In genomic region chr10:77158948-77159347, GRCm38 (mm10) we compare ENCODE assay signal across 13 mouse cellular contexts. TPM values are rescaled to one million over a fixed set of nuclear protein-coding genes. Genes with fewer than 3 reads are reported as not detected.
A peak's percentile ranks its signal among the peaks of the same experiment; 100 is the strongest.
DNase-seq lines count a peak whose midpoint lies in the region; ATAC-seq and TF ChIP-seq lines count a peak whose summit lies in the region.
"Had no signal": no experiment of that assay in that cellular context is flagged by ENCODE, and none has a peak within 500 bp of the region (broad histone marks: within the 10 kb centered on the region; RNA-seq: fewer than 3 reads in every experiment).

No protein-coding gene starts in this region.

- H3K4me3 ChIP-seq in forebrain, embryonic 10.5 days = no peak overlapping the region
- H3K4me3 ChIP-seq in forebrain, embryonic 16.5 days (replicated peaks; ENCODE audit: low read length) = no peak overlapping the region
- no peak overlapping the region for H3K4me3 ChIP-seq in hindbrain, postnatal 0 days (ENCODE audit: low read length)
- H3K4me3 ChIP-seq in hindbrain, embryonic 11.5 days (ENCODE audit: low read depth, low read length) = no peak overlapping the region
- no peak overlapping the region for H3K4me3 ChIP-seq in embryonic facial prominence, embryonic 10.5 days
- H3K4me3 ChIP-seq in liver, embryonic 14.5 days (ENCODE audit: insufficient read depth in 1 of 2, low read depth in 2 of 2, low read length in 2 of 2) = peak overlapping the region in 1 of 2 experiments; percentile 20; a peak in 1 of 4 replicates
- H3K4me3 ChIP-seq: limb, embryonic 13.5 days had no signal

- no peak for ATAC-seq in forebrain, embryonic 16.5 days
- no peak for ATAC-seq in hindbrain, postnatal 0 days
- no peak for ATAC-seq in hindbrain, embryonic 11.5 days (ENCODE audit: low FRiP score)
- ATAC-seq in liver, embryonic 14.5 days (ENCODE audit: insufficient read depth) = peak; percentile 81
- no peak for ATAC-seq in cerebellum, adult (ENCODE audit: insufficient number of reproducible peaks, low FRiP score, low TSS enrichment)
- ATAC-seq: midbrain, embryonic 16.5 days had no signal

- H3K36me3 ChIP-seq in forebrain, embryonic 10.5 days (replicated peaks) = peaks cover 17% of the 10 kb centered on the region; the same call in 1 of the 2 replicates
- H3K36me3 ChIP-seq in forebrain, embryonic 16.5 days (ENCODE audit: control insufficient read depth, insufficient read depth) = no peaks in the 10 kb centered on the region
- no peaks in the 10 kb centered on the region for H3K36me3 ChIP-seq in hindbrain, postnatal 0 days (ENCODE audit: insufficient read depth, low read length)
- H3K36me3 ChIP-seq in hindbrain, embryonic 11.5 days (ENCODE audit: control insufficient read depth, insufficient read depth, low read length) = no peaks in the 10 kb centered on the region
- peaks cover 9% of the 10 kb centered on the region for H3K36me3 ChIP-seq in embryonic facial prominence, embryonic 10.5 days (replicated peaks)
- no peaks in the 10 kb centered on the region for H3K36me3 ChIP-seq in liver, embryonic 14.5 days (replicated peaks; ENCODE audit: control insufficient read depth, insufficient read depth, low read depth)
- H3K36me3 ChIP-seq: limb, embryonic 13.5 days had no signal

- no peak overlapping the region for H3K4me2 ChIP-seq in forebrain, embryonic 16.5 days (ENCODE audit: low read length)
- no peak overlapping the region for H3K4me2 ChIP-seq in hindbrain, postnatal 0 days (ENCODE audit: low read depth, low read length)
- no peak overlapping the region for H3K4me2 ChIP-seq in hindbrain, embryonic 11.5 days (replicated peaks; ENCODE audit: low read depth, low read length)
- H3K4me2 ChIP-seq in liver, embryonic 14.5 days (ENCODE audit: low read depth) = peak overlapping the region; percentile 59
- H3K4me2 ChIP-seq: limb, embryonic 13.5 days had no signal

- 71% methylated on average over 3 of the region's 3 CpGs for WGBS in forebrain, embryonic 10.5 days
- WGBS in forebrain, embryonic 16.5 days = 61% methylated on average over 3 of the region's 3 CpGs
- WGBS in hindbrain, postnatal 0 days = 53% methylated on average over 3 of the region's 3 CpGs
- 72% methylated on average over 3 of the region's 3 CpGs for WGBS in hindbrain, embryonic 11.5 days
- 74% methylated on average over 3 of the region's 3 CpGs for WGBS in embryonic facial prominence, embryonic 10.5 days
- WGBS in liver, embryonic 14.5 days (ENCODE audit: insufficient replicate concordance) = 21% methylated on average over 3 of the region's 3 CpGs

- H3K9me3 ChIP-seq in forebrain, embryonic 10.5 days = no peaks in the 10 kb centered on the region
- H3K9me3 ChIP-seq in forebrain, embryonic 16.5 days (ENCODE audit: control insufficient read depth, low read length) = no peaks in the 10 kb centered on the region
- no peaks in the 10 kb centered on the region for H3K9me3 ChIP-seq in hindbrain, postnatal 0 days (ENCODE audit: low read length)
- H3K9me3 ChIP-seq in hindbrain, embryonic 11.5 days (ENCODE audit: control insufficient read depth, low read length) = no peaks in the 10 kb centered on the region
- H3K9me3 ChIP-seq in embryonic facial prominence, embryonic 10.5 days = no peaks in the 10 kb centered on the region
- no peaks in the 10 kb centered on the region for H3K9me3 ChIP-seq in liver, embryonic 14.5 days (ENCODE audit: control insufficient read depth, low read length)
- H3K9me3 ChIP-seq: limb, embryonic 13.5 days had no signal

- H3K4me1 ChIP-seq in forebrain, embryonic 10.5 days = peaks cover 94% of the 10 kb centered on the region
- H3K4me1 ChIP-seq in forebrain, embryonic 16.5 days (replicated peaks; ENCODE audit: control insufficient read depth, insufficient read depth, low read length) = 0 out of 2 replicates have a peak, but pooled peaks cover 3% of the 10 kb centered on the region
- peaks cover 9% of the 10 kb centered on the region; the same call in 1 of the 2 replicates for H3K4me1 ChIP-seq in hindbrain, postnatal 0 days (ENCODE audit: insufficient read depth, low read length)
- peaks cover 5% of the 10 kb centered on the region for H3K4me1 ChIP-seq in hindbrain, embryonic 11.5 days (replicated peaks; ENCODE audit: control insufficient read depth, insufficient read depth, low read length)
- H3K4me1 ChIP-seq in embryonic facial prominence, embryonic 10.5 days = peaks cover 93% of the 10 kb centered on the region
- H3K4me1 ChIP-seq in liver, embryonic 14.5 days (replicated peaks; ENCODE audit: control insufficient read depth in 2 of 2, insufficient read depth in 2 of 2, low read length in 1 of 2) = peaks cover 26 to 37% of the 10 kb centered on the region in 2 experiments

- H3K27ac ChIP-seq in forebrain, embryonic 10.5 days = peak overlapping the region; percentile 66
- H3K27ac ChIP-seq in forebrain, embryonic 16.5 days (ENCODE audit: low read length) = no peak overlapping the region
- H3K27ac ChIP-seq in hindbrain, postnatal 0 days = no peak overlapping the region
- H3K27ac ChIP-seq in hindbrain, embryonic 11.5 days (ENCODE audit: low read depth, low read length) = no peak overlapping the region
- H3K27ac ChIP-seq in embryonic facial prominence, embryonic 10.5 days (replicated peaks) = peak overlapping the region; percentile 66
- peak overlapping the region; percentile 54 for H3K27ac ChIP-seq in liver, embryonic 14.5 days
- H3K27ac ChIP-seq: limb, embryonic 13.5 days had no signal

- TF ChIP-seq EP300 in liver, embryonic 14.5 days (IDR thresholded peaks at IDR 0.05; ENCODE audit: low read depth) = no peak

- no peak overlapping the region for H3K9ac ChIP-seq in forebrain, embryonic 16.5 days (replicated peaks; ENCODE audit: low read depth, low read length)
- no peak overlapping the region for H3K9ac ChIP-seq in hindbrain, postnatal 0 days (replicated peaks; ENCODE audit: low read length)
- no peak overlapping the region for H3K9ac ChIP-seq in hindbrain, embryonic 11.5 days (ENCODE audit: low read depth, low read length)
- peak overlapping the region; percentile 40 for H3K9ac ChIP-seq in liver, embryonic 14.5 days (replicated peaks)
- H3K9ac ChIP-seq: limb, embryonic 13.5 days had no signal

- no peak for DNase-seq in forebrain, embryonic 10.5 days (ENCODE audit: extremely low spot score, low spot score)
- DNase-seq in hindbrain, postnatal 0 days (ENCODE audit: low spot score) = peak; percentile 14
- DNase-seq in hindbrain, embryonic 11.5 days (ENCODE audit: low spot score) = no peak
- no peak for DNase-seq in embryonic facial prominence, embryonic 10.5 days (ENCODE audit: low spot score)
- no peak for DNase-seq in liver, embryonic 14.5 days (ENCODE audit: low read depth in 3 of 3, low spot score in 3 of 3)
- DNase-seq in cerebellum, adult 11 months = no peak
- DNase-seq: cerebellum, postnatal 10 days; gastrocnemius, postnatal 36 days; kidney, adult 8-10 months had no signal

- H3K27me3 ChIP-seq in forebrain, embryonic 10.5 days (ENCODE audit: poor library complexity, severe bottlenecking) = no peaks in the 10 kb centered on the region
- no peaks in the 10 kb centered on the region for H3K27me3 ChIP-seq in forebrain, embryonic 16.5 days (replicated peaks; ENCODE audit: control insufficient read depth, insufficient read depth, low read length)
- no peaks in the 10 kb centered on the region for H3K27me3 ChIP-seq in hindbrain, postnatal 0 days (ENCODE audit: insufficient read depth, low read length)
- no peaks in the 10 kb centered on the region for H3K27me3 ChIP-seq in hindbrain, embryonic 11.5 days (ENCODE audit: control insufficient read depth, insufficient read depth, low read length)
- H3K27me3 ChIP-seq in embryonic facial prominence, embryonic 10.5 days (replicated peaks; ENCODE audit: low read depth, poor library complexity, severe bottlenecking) = peaks cover 3% of the 10 kb centered on the region
- H3K27me3 ChIP-seq in liver, embryonic 14.5 days (ENCODE audit: control insufficient read depth, insufficient read depth, low read length) = no peaks in the 10 kb centered on the region
- H3K27me3 ChIP-seq: limb, embryonic 13.5 days had no signal

- TF ChIP-seq CTCF in hindbrain, postnatal 0 days (IDR thresholded peaks at IDR 0.05; ENCODE audit: low read depth) = no peak
- TF ChIP-seq CTCF in liver, embryonic 14.5 days (IDR thresholded peaks at IDR 0.05; ENCODE audit: low read depth) = no peak

RNA-seq across cellular contexts. Expression of gene Col18a1, which starts 7.4 kb away (rescaled TPM):
- polyA plus RNA-seq in forebrain, embryonic 10.5 days (2016; fragmentation: Nextera tagmentation; extraction: Ambion mirVana) = 147 and 152 TPM in 2 replicates
- 21.7 and 26.2 TPM in 2 replicates for polyA plus RNA-seq in forebrain, embryonic 16.5 days (2015; fragmentation: Nextera tagmentation; extraction: Ambion mirVana)
- total RNA-seq in hindbrain, postnatal 0 days (2014; rRNA removed) = 47.5 and 57.7 TPM in 2 replicates
- 18.2 and 20.0 TPM in 2 replicates for polyA plus RNA-seq in hindbrain, postnatal 0 days (2015; fragmentation: Nextera tagmentation; extraction: Ambion mirVana)
- polyA plus RNA-seq in hindbrain, embryonic 11.5 days (2014; fragmentation: Nextera tagmentation; extraction: Ambion mirVana) = 40.4 and 48.3 TPM in 2 replicates
- polyA plus RNA-seq in embryonic facial prominence, embryonic 10.5 days (2016; fragmentation: Nextera tagmentation; extraction: Ambion mirVana) = 184 and 201 TPM in 2 replicates
- 24.6 and 34.7 TPM in 2 replicates for polyA plus RNA-seq in liver, embryonic 14.5 days (2012; rRNA removed)
- polyA plus RNA-seq in liver, embryonic 14.5 days (2014; fragmentation: Nextera tagmentation; extraction: Ambion mirVana) = 31.4 and 41.2 TPM in 2 replicates

Comparison
In these comparisons a context has a peak if more than half of its experiments do, and no peak if none do; other contexts are left out.
1. H3K27ac ChIP-seq: peak in forebrain, embryonic 10.5 days (single experiment), embryonic facial prominence, embryonic 10.5 days (single experiment) and liver, embryonic 14.5 days (single experiment); none in forebrain, embryonic 16.5 days (single experiment), hindbrain, postnatal 0 days (single experiment) and hindbrain, embryonic 11.5 days (single experiment).